Mouse (Mus musculus) liver, adult 2 months (tissue): ENCODE data around the gene Rdh12. TPM values are rescaled to one million over a fixed set of nuclear protein-coding genes. Genes with fewer than 3 reads are reported as not detected.

Source experiments
- DNase-seq: peaks from one replicate; pipeline ENCODE4 v3.0.0-alpha.2; 2011; ENCODE audit warnings: low read depth, low spot score; ENCODE audit errors: extremely low read depth
- H3K27ac ChIP-seq: fragments of 200-500 bp; replicated peaks from 2 replicates; pipeline ENCODE4 v1.5.1; 2012; ENCODE audit warnings: low read depth, mild to moderate bottlenecking, control low read depth, inconsistent platforms, low read length; ENCODE audit not compliant: insufficient read depth
- H3K27me3 ChIP-seq: fragments of 200-500 bp; 2 replicates; pipeline ENCODE4 v1.6.1; 2012; ENCODE audit warnings: mild to moderate bottlenecking, moderate library complexity, low read length, inconsistent platforms; ENCODE audit not compliant: control insufficient read depth, insufficient read depth
- H3K36me3 ChIP-seq: fragments of 200-500 bp; 2 replicates; pipeline ENCODE4 v1.6.1; 2012; ENCODE audit warnings: low read length, inconsistent platforms; ENCODE audit not compliant: control insufficient read depth, insufficient read depth
- H3K4me1 ChIP-seq: fragments of 200-500 bp; 2 replicates; pipeline ENCODE4 v1.6.1; 2011; ENCODE audit warnings: low read length; ENCODE audit not compliant: control insufficient read depth, insufficient read depth
- H3K4me3 ChIP-seq: fragments of 200-500 bp; 2 replicates; pipeline ENCODE4 v1.5.1; 2011; ENCODE audit warnings: low read depth, mild to moderate bottlenecking, control low read depth, low read length, moderate library complexity; ENCODE audit not compliant: insufficient read depth
- H3K79me2 ChIP-seq: fragments of 200-500 bp; 2 replicates; pipeline ENCODE4 v1.6.1; 2012; ENCODE audit warnings: inconsistent platforms, mild to moderate bottlenecking, low read length, moderate library complexity; ENCODE audit not compliant: control insufficient read depth, insufficient read depth
- H3K9ac ChIP-seq: fragments of 200-500 bp; 2 replicates; pipeline ENCODE4 v1.6.1; 2012; ENCODE audit warnings: low read depth, mild to moderate bottlenecking, control low read depth, inconsistent platforms, low read length
- CTCF ChIP-seq: fragments of 200-500 bp; IDR thresholded peaks from 2 replicates; pipeline ENCODE4 v1.5.1; 2011; ENCODE audit warnings: low read depth, low read length, control low read depth
- POLR2A ChIP-seq: fragments of 200-500 bp; IDR thresholded peaks from 2 replicates; pipeline ENCODE4 v1.6.1; 2011; ENCODE audit warnings: low read length, control low read depth; ENCODE audit not compliant: insufficient read depth; ENCODE audit errors: extremely low read depth
- WGBS: fragments of 180-500 bp; shearing (Covaris S2); methylation state at CpG from one replicate; pipeline ENCODE4 v1.1.7; 2018; 5-methylcytosine and 5-hydroxymethylcytosine counted together
- polyA plus RNA-seq: library from polyadenylated mRNA; depleted of rRNA; stranded (reverse); fragments of >200 nt; gene quantifications from 2 replicates; pipeline ENCODE4 v1.2.3, GENCODE M21; 2012; rRNA removed
- total RNA-seq: library from RNA; depleted of rRNA; stranded (reverse); fragments of >200 nt; gene quantifications from 2 replicates; pipeline ENCODE4 v1.2.3, GENCODE M21; 2014; rRNA removed

Gene Rdh12
- total RNA-seq (not detected in 2 replicates), polyA plus RNA-seq (not detected in 2 replicates)

GRCm38 (mm10) chr12:79208703-79209464, at the start of gene Rdh12:
TSS of gene Rdh12 (plus strand) at chr12:79208914.
- DNase-seq, result no peak
- H3K9ac ChIP-seq, result no peak within 1 kb of the TSS
- H3K4me3 ChIP-seq, result no peak within 1 kb of the TSS; the same call in 1 of the 2 replicates
- no peaks in the 10 kb centered on the region for H3K36me3 ChIP-seq
- no peaks in the 10 kb centered on the region for H3K4me1 ChIP-seq
- WGBS, result 19% methylated on average over 13 of the region's 13 CpGs
- no peak for TF ChIP-seq POLR2A
- TF ChIP-seq CTCF, result no peak
- H3K79me2 ChIP-seq, result no peaks in the 10 kb centered on the region
- no peak within 1 kb of the TSS for H3K27ac ChIP-seq
- no peaks in the 10 kb centered on the region for H3K27me3 ChIP-seq

GRCm38 (mm10) chr12:79162876-79163275, 45.8 kb upstream of the Rdh12 start:
- WGBS, result 94% methylated on average over 3 of the region's 3 CpGs
- DNase-seq, result no peak
- H3K4me1 ChIP-seq, result no peaks in the 10 kb centered on the region
- H3K4me3 ChIP-seq, result no peak overlapping the region
- H3K27ac ChIP-seq, result no peak overlapping the region
- H3K9ac ChIP-seq, result no peak overlapping the region
- no peak for TF ChIP-seq CTCF
- no peak for TF ChIP-seq POLR2A
- H3K36me3 ChIP-seq, result peaks cover 65% of the 10 kb centered on the region
- H3K27me3 ChIP-seq, result no peaks in the 10 kb centered on the region
- H3K79me2 ChIP-seq, result peaks cover 4% of the 10 kb centered on the region; the same call in 1 of the 2 replicates

- Histone ChIP-seq H3K27me3 (no peaks in the 10 kb centered on the region), H3K27ac (no peak overlapping the region), H3K4me3 (no peak overlapping the region), H3K9ac (no peak overlapping the region), H3K4me1 (peaks cover 7% of the 10 kb centered on the region), H3K79me2 (peaks cover 17% of the 10 kb centered on the region), H3K36me3 (peaks cover 19% of the 10 kb centered on the region)
- no peak for TF ChIP-seq POLR2A
- no peak for TF ChIP-seq CTCF
- no peak for DNase-seq
Observed at GRCm38 (mm10) chr12:79169173-79169572, 39.5 kb upstream of the Rdh12 start.

DNA sequence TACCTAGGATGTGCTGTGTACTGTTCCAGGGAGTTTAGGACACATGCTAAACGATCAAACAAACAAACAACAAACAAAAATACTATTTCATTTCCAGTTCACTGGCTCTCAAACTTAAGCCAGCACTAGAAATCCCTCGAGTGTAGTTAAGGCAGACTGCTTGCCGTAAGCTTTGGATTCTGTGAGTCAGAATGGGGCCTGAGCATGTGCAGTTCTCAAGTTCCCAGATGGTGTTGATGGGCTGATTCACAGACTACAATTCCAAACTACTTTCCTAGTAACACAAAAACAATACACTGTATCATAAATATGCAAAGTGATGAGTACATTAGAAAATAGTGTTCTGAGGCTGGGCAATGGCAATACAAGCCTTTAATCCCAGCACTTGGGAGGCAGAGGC, 38.3 kb upstream of the Rdh12 start:
- no peak overlapping the region for H3K4me3 ChIP-seq
- no peaks in the 10 kb centered on the region for H3K27me3 ChIP-seq
- DNase-seq, result no peak
- H3K4me1 ChIP-seq, result peaks cover 7% of the 10 kb centered on the region
- peaks cover 13% of the 10 kb centered on the region for H3K36me3 ChIP-seq
- H3K27ac ChIP-seq, result no peak overlapping the region
- H3K79me2 ChIP-seq, result peaks cover 17% of the 10 kb centered on the region
- TF ChIP-seq POLR2A, result no peak
- no peak for TF ChIP-seq CTCF
- H3K9ac ChIP-seq, result no peak overlapping the region
- 83% methylated on average over 3 of the region's 3 CpGs for WGBS

GRCm38 (mm10) chr12:79171269-79171995, 37.3 kb upstream of the Rdh12 start:
- Histone ChIP-seq H3K4me1 (peaks cover 7% of the 10 kb centered on the region), H3K4me3 (peak overlapping the region; percentile 98), H3K27ac (no peak overlapping the region), H3K79me2 (peaks cover 17% of the 10 kb centered on the region), H3K9ac (no peak overlapping the region; the same call in 1 of the 2 replicates), H3K27me3 (no peaks in the 10 kb centered on the region), H3K36me3 (peaks cover 13% of the 10 kb centered on the region)
- TF ChIP-seq CTCF, result no peak
- no peak for TF ChIP-seq POLR2A
- DNase-seq, result no peak
- 33% methylated on average over 12 of the region's 12 CpGs for WGBS
